Mouse (Mus musculus) R1 (cell line): ENCODE measurements around the gene Zswim3.
"Not testable (repeated sequence)": the region's sequence is repeated elsewhere in the genome, so short reads cannot be mapped to it uniquely, and the experiment has no call there.

ENCODE experiments used
- DNase-seq: peaks from one replicate; pipeline ENCODE4 v3.0.0-alpha.2; 2018; ENCODE audit warnings: low read depth, low spot score

Zswim3 gene

GRCm38 (mm10) chr2:164850061-164850460 lies 45.2 kb downstream of the Zswim3 start:
- no peak for DNase-seq

DNA sequence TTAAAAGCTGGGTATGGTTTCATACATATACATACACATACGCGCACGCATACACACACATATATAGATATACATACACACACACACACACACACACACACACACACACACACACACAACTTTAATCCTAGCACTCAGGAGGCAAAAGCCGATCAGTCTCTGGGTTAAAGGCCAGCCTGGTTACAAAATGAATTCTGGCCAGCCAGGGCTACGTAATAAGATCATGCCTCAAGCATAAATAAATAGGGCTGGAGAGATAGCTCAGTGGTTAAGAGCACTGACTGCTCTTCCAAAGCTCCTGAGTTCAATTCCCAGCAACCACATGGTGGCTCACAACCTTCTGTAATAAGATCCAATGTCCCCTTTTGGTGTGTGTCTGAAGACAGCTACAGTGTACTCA lies 50.7 kb downstream of the Zswim3 start:
- not testable (repeated sequence) for DNase-seq

- peak; percentile 91 for DNase-seq
Observed at GRCm38 (mm10) chr2:164856309-164857100, 51.6 kb downstream of the Zswim3 start.

GRCm38 (mm10) chr2:164857101-164857821 lies 52.4 kb downstream of the Zswim3 start, which contains the start of gene Pltp:
Pltp (minus strand) TSS chr2:164857711.
- peak; percentile 96 for DNase-seq

- peak; percentile 83 for DNase-seq
Observed at GRCm38 (mm10) chr2:164857842-164858553, 53.1 kb downstream of the Zswim3 start.

GRCm38 (mm10) chr2:164859155-164859554 lies 54.3 kb downstream of the Zswim3 start:
- DNase-seq: no peak

GRCm38 (mm10) chr2:164859640-164860432 lies 54.9 kb downstream of the Zswim3 start:
- DNase-seq: peak; percentile 62

- DNase-seq: no peak
Observed at GRCm38 (mm10) chr2:164861094-164861493, 56.2 kb downstream of the Zswim3 start.

DNA sequence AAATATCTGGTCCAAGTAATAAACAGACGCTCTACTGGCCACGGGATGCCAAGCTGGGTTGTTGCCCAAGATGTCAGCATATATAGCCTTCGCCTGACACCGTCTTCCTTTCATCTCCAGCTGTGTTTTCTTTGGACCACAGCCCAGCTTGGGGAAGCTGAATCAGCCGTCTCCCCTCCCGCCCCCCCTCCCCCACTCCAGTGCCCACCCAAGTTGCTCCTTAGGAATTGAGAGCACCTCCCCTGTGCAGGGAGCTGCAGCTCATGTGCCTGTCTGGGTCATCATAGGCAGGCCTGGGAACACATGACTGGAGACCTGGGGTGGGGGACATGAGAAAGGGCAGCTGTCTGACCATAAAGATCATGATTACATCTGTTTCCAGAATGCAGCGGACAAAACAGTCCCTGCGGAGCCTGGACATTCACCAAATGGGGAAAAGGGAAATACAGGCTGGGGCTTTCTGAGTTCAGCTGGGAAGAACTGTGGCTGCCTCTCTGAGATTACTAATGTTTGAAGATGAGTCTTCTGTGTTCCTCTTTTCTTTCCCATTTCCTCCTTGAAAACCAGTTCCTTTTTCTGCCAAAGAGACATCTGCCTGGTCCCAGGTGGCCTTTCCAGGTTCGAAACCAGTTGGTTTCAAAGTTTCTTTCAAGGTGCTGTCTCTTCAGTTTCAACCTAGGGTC lies 57.4 kb downstream of the Zswim3 start:
- no peak for DNase-seq

DNA sequence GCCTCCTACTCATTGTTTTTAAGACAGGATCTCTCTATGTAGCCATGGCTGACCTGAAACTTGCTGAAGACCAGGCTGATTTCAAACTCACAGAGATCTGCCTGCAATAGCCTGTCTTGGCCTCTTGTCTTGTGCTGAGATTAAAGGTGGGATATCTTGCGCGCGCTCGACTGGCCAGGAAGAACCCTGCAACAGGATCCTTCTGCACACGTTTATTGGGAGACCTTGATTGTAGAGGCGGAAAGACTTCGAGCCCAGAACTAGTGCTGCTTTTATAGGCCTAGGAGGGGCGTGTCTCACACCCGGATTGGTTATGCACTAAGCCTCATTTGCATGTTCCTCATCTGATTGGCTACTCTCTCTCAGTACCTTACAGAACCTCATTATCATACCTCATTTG lies 58.5 kb downstream of the Zswim3 start:
- DNase-seq: peak; percentile 46

- no peak for DNase-seq
Observed at GRCm38 (mm10) chr2:164864593-164864992, 59.7 kb downstream of the Zswim3 start.

DNA sequence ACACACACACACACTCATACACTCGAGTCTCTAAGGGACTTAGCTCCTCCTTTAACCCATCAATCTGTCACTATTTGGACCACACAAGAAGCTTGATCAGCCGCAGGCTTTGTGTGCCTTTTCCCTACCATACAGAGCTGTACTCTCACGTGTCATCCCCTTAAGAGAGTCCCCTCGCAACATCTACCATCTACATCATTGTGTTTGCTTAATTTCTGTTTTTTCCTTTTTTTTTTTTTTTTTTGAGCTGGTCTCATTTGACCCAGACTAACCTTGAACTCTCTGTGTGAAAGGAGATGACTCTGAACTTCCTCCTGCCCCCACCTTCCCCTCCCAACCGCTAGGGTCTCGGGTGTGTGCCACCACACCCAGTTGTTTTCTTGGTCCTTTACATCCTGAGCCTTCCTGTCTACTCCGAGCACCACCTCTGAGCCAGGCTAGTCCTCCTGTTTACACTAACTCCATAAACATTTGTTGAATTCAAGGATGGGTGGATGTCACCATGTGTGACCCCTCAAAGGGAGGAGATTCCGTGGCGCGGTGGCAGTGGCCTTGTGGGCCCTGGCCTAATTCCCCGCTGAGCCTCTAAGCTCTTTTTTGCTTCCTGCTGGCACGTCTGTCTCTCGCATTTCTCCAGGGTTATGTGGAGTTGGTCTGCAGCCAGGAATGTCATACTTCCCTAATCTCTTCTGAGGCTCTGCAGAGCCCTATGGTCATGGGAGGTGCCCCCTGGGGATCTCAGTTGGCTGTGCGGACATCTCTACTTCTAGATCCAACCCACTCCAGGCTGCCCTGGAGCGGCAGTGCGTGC lies 62.0 kb downstream of the Zswim3 start:
- DNase-seq: peak; percentile 94

- peak; percentile 88 for DNase-seq
Observed at GRCm38 (mm10) chr2:164867566-164867965, 62.7 kb downstream of the Zswim3 start.

- DNase-seq: no peak
Observed at GRCm38 (mm10) chr2:164868491-164868890, 63.6 kb downstream of the Zswim3 start.
